21 mouse cellular contexts compared by ENCODE assay signal in genomic region chr11:72659918-72660317, GRCm38 (mm10). TPM values are rescaled to one million over a fixed set of nuclear protein-coding genes. Genes with fewer than 3 reads are reported as not detected.
DNase-seq lines count a peak whose midpoint lies in the region; ATAC-seq and TF ChIP-seq lines count a peak whose summit lies in the region.
"Had no signal": no experiment of that assay in that cellular context is flagged by ENCODE, and none has a peak within 500 bp of the region (broad histone marks: within the 10 kb centered on the region; RNA-seq: fewer than 3 reads in every experiment).

No protein-coding gene starts in this region.

- DNase-seq in heart, postnatal 0 days (ENCODE audit: low spot score), result no peak
- DNase-seq in heart, embryonic 10.5 days (ENCODE audit: low spot score), result no peak
- DNase-seq in liver, postnatal 0 days, result no peak
- DNase-seq in liver, embryonic 11.5 days (ENCODE audit: low spot score), result no peak
- peak; percentile 14 for DNase-seq in CD4-positive helper T cell, adult 2 months (ENCODE audit: low read depth, low spot score)
- DNase-seq in c-Kit-positive CD71-positive TER-119-positive erythroid progenitor cells, embryonic 14.5 days (ENCODE audit: low spot score), result peak; percentile 24
- no peak for DNase-seq in cerebellum, postnatal 14 days
- DNase-seq: adrenal gland, postnatal 10 days; cerebellum, adult 8-10 months; gastrocnemius, postnatal 14 days; heart, postnatal 4 days; kidney, postnatal 25 days; layer of hippocampus, postnatal 36 days; lung, adult 18-20 months; thymus, postnatal 14 days had no signal

- H3K9me3 ChIP-seq in heart, postnatal 0 days (replicated peaks; ENCODE audit: control insufficient read depth, low read length), result no peaks in the 10 kb centered on the region
- peaks cover 3% of the 10 kb centered on the region; the same call in 1 of the 2 replicates for H3K9me3 ChIP-seq in heart, embryonic 10.5 days
- H3K9me3 ChIP-seq in liver, postnatal 0 days (ENCODE audit: low read length), result no peaks in the 10 kb centered on the region
- H3K9me3 ChIP-seq in liver, embryonic 11.5 days (ENCODE audit: control insufficient read depth, low read length), result no peaks in the 10 kb centered on the region
- H3K9me3 ChIP-seq: limb, embryonic 10.5 days; neural tube, embryonic 15.5 days had no signal

- no peak for ATAC-seq in heart, postnatal 0 days (ENCODE audit: insufficient read depth, low read depth)
- ATAC-seq in liver, postnatal 0 days, result no peak
- no peak for ATAC-seq in liver, embryonic 11.5 days (replicated peaks; ENCODE audit: low FRiP score)
- ATAC-seq in monocyte, adult 5-6 weeks (replicated peaks; ENCODE audit: insufficient number of reproducible peaks, low FRiP score, low TSS enrichment, poor library complexity, severe bottlenecking), result no peak
- ATAC-seq: forebrain, embryonic 14.5 days; inflammation-experienced regulatory T-cells, adult 6 months had no signal

- peak; percentile 34 for TF ChIP-seq CTCF in heart, postnatal 0 days (IDR thresholded peaks at IDR 0.05; ENCODE audit: low read depth)
- peak; percentile 53 for TF ChIP-seq CTCF in liver, postnatal 0 days (IDR thresholded peaks at IDR 0.05; ENCODE audit: low read depth)

- no peaks in the 10 kb centered on the region for H3K27me3 ChIP-seq in heart, postnatal 0 days (ENCODE audit: control insufficient read depth, insufficient read depth, low read length)
- H3K27me3 ChIP-seq in heart, embryonic 10.5 days (ENCODE audit: insufficient read depth, poor library complexity, severe bottlenecking), result no peaks in the 10 kb centered on the region
- no peaks in the 10 kb centered on the region for H3K27me3 ChIP-seq in liver, postnatal 0 days (ENCODE audit: insufficient read depth, low read length)
- no peaks in the 10 kb centered on the region for H3K27me3 ChIP-seq in liver, embryonic 11.5 days (replicated peaks; ENCODE audit: control insufficient read depth, insufficient read depth, low read length)
- H3K27me3 ChIP-seq: neural tube, embryonic 15.5 days had no signal

- H3K27ac ChIP-seq in heart, postnatal 0 days (ENCODE audit: low read depth), result no peak overlapping the region
- H3K27ac ChIP-seq in heart, embryonic 10.5 days, result no peak overlapping the region
- no peak overlapping the region for H3K27ac ChIP-seq in liver, postnatal 0 days (ENCODE audit: low read depth)
- no peak overlapping the region for H3K27ac ChIP-seq in liver, embryonic 11.5 days (ENCODE audit: low read depth, low read length)
- H3K27ac ChIP-seq: limb, embryonic 10.5 days; neural tube, embryonic 15.5 days had no signal

- no peaks in the 10 kb centered on the region for H3K36me3 ChIP-seq in heart, postnatal 0 days (replicated peaks; ENCODE audit: control insufficient read depth, insufficient read depth, low read length)
- H3K36me3 ChIP-seq in heart, embryonic 10.5 days, result peaks cover 6% of the 10 kb centered on the region; the same call in 1 of the 2 replicates
- no peaks in the 10 kb centered on the region for H3K36me3 ChIP-seq in liver, postnatal 0 days (replicated peaks; ENCODE audit: insufficient read depth, low read length)
- no peaks in the 10 kb centered on the region for H3K36me3 ChIP-seq in liver, embryonic 11.5 days (ENCODE audit: control insufficient read depth, insufficient read depth, low read length)
- H3K36me3 ChIP-seq: neural tube, embryonic 15.5 days had no signal

- TF ChIP-seq EP300 in heart, postnatal 0 days (IDR thresholded peaks at IDR 0.05; ENCODE audit: low read depth), result no peak
- no peak for TF ChIP-seq EP300 in liver, postnatal 0 days (IDR thresholded peaks at IDR 0.05; ENCODE audit: low read depth)

- H3K9ac ChIP-seq in heart, postnatal 0 days (replicated peaks; ENCODE audit: low read depth, low read length), result no peak overlapping the region
- H3K9ac ChIP-seq in liver, postnatal 0 days (replicated peaks), result no peak overlapping the region
- H3K9ac ChIP-seq in liver, embryonic 11.5 days (ENCODE audit: low read depth, low read length), result no peak overlapping the region
- H3K9ac ChIP-seq: neural tube, embryonic 15.5 days had no signal

- no peak overlapping the region for H3K4me3 ChIP-seq in heart, postnatal 0 days (ENCODE audit: low read depth, low read length)
- H3K4me3 ChIP-seq in heart, embryonic 10.5 days, result no peak overlapping the region
- H3K4me3 ChIP-seq in liver, postnatal 0 days (ENCODE audit: low read depth, low read length), result no peak overlapping the region
- H3K4me3 ChIP-seq in liver, embryonic 11.5 days (ENCODE audit: low read depth, low read length), result no peak overlapping the region
- H3K4me3 ChIP-seq: limb, embryonic 10.5 days; neural tube, embryonic 15.5 days had no signal

- no peaks in the 10 kb centered on the region for H3K4me1 ChIP-seq in heart, postnatal 0 days (ENCODE audit: control insufficient read depth, insufficient read depth)
- H3K4me1 ChIP-seq in heart, embryonic 10.5 days, result no peaks in the 10 kb centered on the region
- H3K4me1 ChIP-seq in liver, postnatal 0 days (ENCODE audit: insufficient read depth), result no peaks in the 10 kb centered on the region
- no peaks in the 10 kb centered on the region; the same call in 1 of the 2 replicates for H3K4me1 ChIP-seq in liver, embryonic 11.5 days (replicated peaks; ENCODE audit: control insufficient read depth, insufficient read depth, low read length)
- H3K4me1 ChIP-seq: limb, embryonic 10.5 days; neural tube, embryonic 15.5 days had no signal

- no peak overlapping the region for H3K4me2 ChIP-seq in heart, postnatal 0 days (ENCODE audit: low read depth, low read length)
- H3K4me2 ChIP-seq in liver, postnatal 0 days (ENCODE audit: low read depth, low read length), result no peak overlapping the region
- H3K4me2 ChIP-seq in liver, embryonic 11.5 days, result no peak overlapping the region
- H3K4me2 ChIP-seq: heart, embryonic 11.5 days; neural tube, embryonic 15.5 days had no signal

RNA-seq across cellular contexts. Expression of gene Ankfy1, which starts 29.9 kb away (rescaled TPM):
- total RNA-seq in heart, postnatal 0 days (2014; rRNA removed; ENCODE audit: low replicate concordance), result 27.4 and 31.0 TPM in 2 replicates
- polyA plus RNA-seq in heart, postnatal 0 days (2015; fragmentation: Nextera tagmentation; extraction: Ambion mirVana), result 6.3 and 7.6 TPM in 2 replicates
- polyA plus RNA-seq in heart, embryonic 10.5 days (2016; fragmentation: Nextera tagmentation; extraction: Ambion mirVana), result 21.9 and 28.2 TPM in 2 replicates
- polyA plus RNA-seq in liver, postnatal 0 days (2015; fragmentation: Nextera tagmentation; extraction: Ambion mirVana), result 3.8 and 5.0 TPM in 2 replicates
- 25.4 and 26.1 TPM in 2 replicates for polyA plus RNA-seq in liver, embryonic 11.5 days (2014; fragmentation: Nextera tagmentation; extraction: Ambion mirVana)
- total RNA-seq in monocyte, adult 5-6 weeks (2017), result 44.4 to 81.8 TPM (median 44.6 TPM) in 3 replicates

RNA-seq across cellular contexts. Expression of gene Ube2g1, which starts 52.8 kb away (rescaled TPM):
- total RNA-seq in heart, postnatal 0 days (2014; rRNA removed; ENCODE audit: low replicate concordance), result 47.5 and 51.1 TPM in 2 replicates
- 56.4 and 58.6 TPM in 2 replicates for polyA plus RNA-seq in heart, postnatal 0 days (2015; fragmentation: Nextera tagmentation; extraction: Ambion mirVana)
- polyA plus RNA-seq in heart, embryonic 10.5 days (2016; fragmentation: Nextera tagmentation; extraction: Ambion mirVana), result 61.6 and 70.1 TPM in 2 replicates
- polyA plus RNA-seq in liver, postnatal 0 days (2015; fragmentation: Nextera tagmentation; extraction: Ambion mirVana), result 28.1 and 28.6 TPM in 2 replicates
- 61.9 and 66.2 TPM in 2 replicates for polyA plus RNA-seq in liver, embryonic 11.5 days (2014; fragmentation: Nextera tagmentation; extraction: Ambion mirVana)
- 34.8 to 48.5 TPM (median 44.5 TPM) in 3 replicates for total RNA-seq in monocyte, adult 5-6 weeks (2017)

Comparison
In these comparisons a context has a peak if more than half of its experiments do, and no peak if none do; other contexts are left out.
1. DNase-seq: peak in CD4-positive helper T cell, adult 2 months (single experiment) and c-Kit-positive CD71-positive TER-119-positive erythroid progenitor cells, embryonic 14.5 days (single experiment); none in heart, postnatal 0 days (single experiment), heart, embryonic 10.5 days (single experiment), liver, postnatal 0 days (single experiment), liver, embryonic 11.5 days (single experiment) and cerebellum, postnatal 14 days (0 of 2).